Mouse (Mus musculus) CH12.LX (cell line): ENCODE results near the gene Zbtb25.

Experiments
- CTCF ChIP-seq, 2 experiments: IDR thresholded peaks in 1 of 2; conservative IDR thresholded peaks in 1 of 2; 2 replicates each; pipeline ENCODE4 v1.5.1; 2011 to 2012; ENCODE audit warnings: low read depth in 2 of 2, low read length in 2 of 2, improper control_type of control experiment in 1 of 2, inconsistent platforms in 1 of 2, mild to moderate bottlenecking in 1 of 2, moderate library complexity in 1 of 2
- HCFC1 ChIP-seq: IDR thresholded peaks from 2 replicates; pipeline ENCODE4 v1.6.1; 2012; ENCODE audit warnings: low read depth, mild to moderate bottlenecking, inconsistent platforms, low read length, improper control_type of control experiment

GRCm38 (mm10) chr12:76349680-76350220 is 19.7 kb downstream of the Zbtb25 start:
- TF ChIP-seq CTCF (conservative IDR thresholded peaks at IDR 0.05 in 1 of 2, IDR thresholded peaks at IDR 0.05 in 1 of 2; ENCODE audit: low read depth in 2 of 2, low read length in 2 of 2) (no peak), HCFC1 (no peak)
